ENCODE assay signal across 9 mouse cellular contexts in genomic region chr16:43235721-43236159, GRCm38 (mm10).
DNase-seq lines count a peak whose midpoint lies in the region; ATAC-seq and TF ChIP-seq lines count a peak whose summit lies in the region.
"Had no signal": no experiment of that assay in that cellular context is flagged by ENCODE, and none has a peak within 500 bp of the region (broad histone marks: within the 10 kb centered on the region; RNA-seq: fewer than 3 reads in every experiment).

No protein-coding gene starts in this region.

- H3K36me3 ChIP-seq in kidney, embryonic 14.5 days (ENCODE audit: control insufficient read depth, insufficient read depth, low read length), result no peaks in the 10 kb centered on the region
- no peaks in the 10 kb centered on the region for H3K36me3 ChIP-seq in forebrain, embryonic 14.5 days (ENCODE audit: control insufficient read depth, insufficient read depth, low read length)
- no peaks in the 10 kb centered on the region for H3K36me3 ChIP-seq in lung, embryonic 14.5 days (ENCODE audit: insufficient read depth)
- no peaks in the 10 kb centered on the region for H3K36me3 ChIP-seq in thymus, adult 2 months (ENCODE audit: control insufficient read depth, insufficient read depth, low read length)

- H3K4me2 ChIP-seq in kidney, embryonic 14.5 days (replicated peaks; ENCODE audit: low read depth, low read length), result no peak overlapping the region; the same call in 1 of the 2 replicates
- H3K4me2 ChIP-seq in forebrain, embryonic 14.5 days (ENCODE audit: low read length), result peak overlapping the region; percentile 29
- H3K4me2 ChIP-seq in lung, embryonic 14.5 days, result peak overlapping the region; percentile 51

- H3K9ac ChIP-seq in kidney, embryonic 14.5 days (ENCODE audit: low read depth, low read length), result no peak overlapping the region
- peak overlapping the region; percentile 38; the same call in 1 of the 2 replicates for H3K9ac ChIP-seq in forebrain, embryonic 14.5 days (ENCODE audit: low read length)
- no peak overlapping the region for H3K9ac ChIP-seq in lung, embryonic 14.5 days

- no peak overlapping the region for H3K4me3 ChIP-seq in kidney, embryonic 14.5 days (ENCODE audit: low read length)
- H3K4me3 ChIP-seq in forebrain, embryonic 14.5 days (ENCODE audit: low read depth, low read length), result no peak overlapping the region
- H3K4me3 ChIP-seq in lung, embryonic 14.5 days (ENCODE audit: low read depth, low read length), result no peak overlapping the region
- H3K4me3 ChIP-seq in thymus, adult 2 months (ENCODE audit: control insufficient read depth, insufficient read depth, low read length), result no peak overlapping the region

- ATAC-seq in kidney, embryonic 14.5 days (ENCODE audit: low FRiP score, low TSS enrichment), result no peak
- no peak for ATAC-seq in forebrain, embryonic 14.5 days
- peak; percentile 58 for ATAC-seq in lung, embryonic 14.5 days (ENCODE audit: insufficient read depth)

- TF ChIP-seq CTCF in brain, embryonic 14.5 days (IDR thresholded peaks at IDR 0.05; ENCODE audit: borderline replicate concordance, extremely low read depth, insufficient read depth, insufficient read length), result no peak
- TF ChIP-seq CTCF in lung, embryonic 14.5 days (IDR thresholded peaks at IDR 0.05; ENCODE audit: low read depth), result no peak
- no peak for TF ChIP-seq CTCF in thymus, adult 2 months (IDR thresholded peaks at IDR 0.05; ENCODE audit: borderline replicate concordance, control insufficient read depth, extremely low read depth, insufficient read depth, low read length, poor library complexity)

- H3K27ac ChIP-seq in kidney, embryonic 14.5 days (ENCODE audit: low read depth, low read length), result no peak overlapping the region; the same call in 1 of the 2 replicates
- H3K27ac ChIP-seq in forebrain, embryonic 14.5 days (ENCODE audit: low read depth, low read length), result peak overlapping the region; percentile 4; the same call in 1 of the 2 replicates
- H3K27ac ChIP-seq in lung, embryonic 14.5 days (ENCODE audit: low read depth), result peak overlapping the region; percentile 43; the same call in 1 of the 2 replicates
- no peak overlapping the region for H3K27ac ChIP-seq in thymus, adult 2 months (ENCODE audit: control insufficient read depth, insufficient read depth, low read length)

- no peaks in the 10 kb centered on the region for H3K9me3 ChIP-seq in kidney, embryonic 14.5 days (ENCODE audit: control insufficient read depth, low read length)
- H3K9me3 ChIP-seq in forebrain, embryonic 14.5 days (replicated peaks; ENCODE audit: control insufficient read depth, low read length), result no peaks in the 10 kb centered on the region
- no peaks in the 10 kb centered on the region for H3K9me3 ChIP-seq in lung, embryonic 14.5 days (ENCODE audit: low read depth, low read length)

- 57% methylated on average over 8 of the region's 8 CpGs for WGBS in kidney, embryonic 14.5 days
- WGBS in forebrain, embryonic 14.5 days, result 21% methylated on average over 8 of the region's 8 CpGs
- WGBS in lung, embryonic 14.5 days, result 41% methylated on average over 8 of the region's 8 CpGs
- 93% methylated on average over 8 of the region's 8 CpGs for WGBS in thymus, adult 2 months

- 0 out of 2 replicates have a peak, but pooled peaks cover 12% of the 10 kb centered on the region for H3K4me1 ChIP-seq in kidney, embryonic 14.5 days (ENCODE audit: control insufficient read depth, insufficient read depth, low read length)
- peaks cover 7% of the 10 kb centered on the region for H3K4me1 ChIP-seq in forebrain, embryonic 14.5 days (ENCODE audit: control insufficient read depth, insufficient read depth, low read length)
- peaks cover 3% of the 10 kb centered on the region; the same call in 1 of the 2 replicates for H3K4me1 ChIP-seq in lung, embryonic 14.5 days (ENCODE audit: insufficient read depth)
- no peaks in the 10 kb centered on the region for H3K4me1 ChIP-seq in thymus, adult 2 months (replicated peaks; ENCODE audit: control insufficient read depth, insufficient read depth, low read length)

- TF ChIP-seq POLR2A in brain, embryonic 14.5 days (IDR thresholded peaks at IDR 0.05; ENCODE audit: borderline replicate concordance, extremely low read depth, insufficient read depth, insufficient read length, poor library complexity, severe bottlenecking), result no peak
- TF ChIP-seq POLR2A in thymus, adult 2 months (IDR thresholded peaks at IDR 0.05; ENCODE audit: control insufficient read depth, extremely low read depth, insufficient read depth, low read length, poor library complexity), result no peak

- DNase-seq in kidney, adult 11 months, result peak; percentile 46
- peak; percentile 56 for DNase-seq in brain, embryonic 14.5 days (ENCODE audit: low read depth)
- no peak for DNase-seq in forebrain, embryonic 14.5 days (ENCODE audit: low spot score)
- peak; percentile 23 for DNase-seq in lung, embryonic 14.5 days
- no peak for DNase-seq in spleen, postnatal 36 days (ENCODE audit: low spot score in 2 of 2)
- DNase-seq in thymus, adult 2 months, result no peak
- DNase-seq in B cell, adult 2 months, result no peak
- DNase-seq: layer of hippocampus, postnatal 36 days had no signal

- no peaks in the 10 kb centered on the region for H3K27me3 ChIP-seq in kidney, embryonic 14.5 days (ENCODE audit: control insufficient read depth, insufficient read depth, low read length)
- no peaks in the 10 kb centered on the region for H3K27me3 ChIP-seq in forebrain, embryonic 14.5 days (replicated peaks; ENCODE audit: control insufficient read depth, insufficient read depth, low read length)
- H3K27me3 ChIP-seq in lung, embryonic 14.5 days (ENCODE audit: insufficient read depth, low read length), result no peaks in the 10 kb centered on the region
- no peaks in the 10 kb centered on the region for H3K27me3 ChIP-seq in thymus, adult 2 months (ENCODE audit: control insufficient read depth, insufficient read depth, low read length)

Comparison
In these comparisons a context has a peak if more than half of its experiments do, and no peak if none do; other contexts are left out.
1. DNase-seq: peak in kidney, adult 11 months (single experiment), brain, embryonic 14.5 days (single experiment) and lung, embryonic 14.5 days (single experiment); none in forebrain, embryonic 14.5 days (single experiment), spleen, postnatal 36 days (0 of 2), thymus, adult 2 months (single experiment) and B cell, adult 2 months (0 of 2).
2. H3K27ac ChIP-seq: peak in forebrain, embryonic 14.5 days (single experiment) and lung, embryonic 14.5 days (single experiment); none in kidney, embryonic 14.5 days (single experiment) and thymus, adult 2 months (single experiment).